Comparison of ENCODE assay signal across 14 mouse cellular contexts in genomic region chr10:87690831-87691230, GRCm38 (mm10).
DNase-seq lines count a peak whose midpoint lies in the region; ATAC-seq and TF ChIP-seq lines count a peak whose summit lies in the region.
"Had no signal": no experiment of that assay in that cellular context is flagged by ENCODE, and none has a peak within 500 bp of the region (broad histone marks: within the 10 kb centered on the region; RNA-seq: fewer than 3 reads in every experiment).

No protein-coding gene starts in this region.

- TF ChIP-seq POLR2A in testis, adult 2 months (IDR thresholded peaks at IDR 0.05; ENCODE audit: control insufficient read depth, low read depth, low read length): no peak

- H3K36me3 ChIP-seq in kidney, embryonic 16.5 days (ENCODE audit: insufficient read depth, low read length): no peaks in the 10 kb centered on the region
- no peaks in the 10 kb centered on the region for H3K36me3 ChIP-seq in testis, adult 2 months (ENCODE audit: control insufficient read depth, insufficient read depth, low read length)
- H3K36me3 ChIP-seq: embryonic facial prominence, embryonic 10.5 days; forebrain, embryonic 12.5 days had no signal

- ATAC-seq in kidney, embryonic 16.5 days (ENCODE audit: low FRiP score, low TSS enrichment): no peak

- TF ChIP-seq CTCF in gastrocnemius, adult 2 months (IDR thresholded peaks at IDR 0.05): peak; percentile 59
- TF ChIP-seq CTCF in testis, adult 2 months (IDR thresholded peaks at IDR 0.05; ENCODE audit: control insufficient read depth, insufficient read depth, insufficient replicate concordance, low read depth, low read length): peak; percentile 32; the same call in 1 of the 2 replicates

- no peak overlapping the region for H3K9ac ChIP-seq in kidney, embryonic 16.5 days (replicated peaks; ENCODE audit: low read length)
- H3K9ac ChIP-seq: forebrain, embryonic 12.5 days had no signal

- intact Hi-C loops in gastrocnemius, adult 2 months (cut with DNase I): no loop called here
- intact Hi-C loops in gastrocnemius, postnatal 36 days (cut with DNase I): no loop called here

- no peak overlapping the region for H3K27ac ChIP-seq in gastrocnemius, adult 2 months
- H3K27ac ChIP-seq in kidney, embryonic 16.5 days (ENCODE audit: low read length): no peak overlapping the region
- no peak overlapping the region for H3K27ac ChIP-seq in testis, adult 2 months (ENCODE audit: control insufficient read depth, insufficient read depth, low read depth, low read length)
- H3K27ac ChIP-seq: embryonic facial prominence, embryonic 10.5 days; forebrain, embryonic 12.5 days had no signal

- H3K9me3 ChIP-seq in kidney, embryonic 16.5 days (ENCODE audit: low read length): no peaks in the 10 kb centered on the region
- H3K9me3 ChIP-seq: embryonic facial prominence, embryonic 10.5 days; forebrain, embryonic 12.5 days had no signal

- no peak overlapping the region for H3K4me2 ChIP-seq in kidney, embryonic 16.5 days (replicated peaks; ENCODE audit: low read depth, low read length)
- H3K4me2 ChIP-seq: forebrain, embryonic 12.5 days had no signal

- no peaks in the 10 kb centered on the region for H3K4me1 ChIP-seq in kidney, embryonic 16.5 days (ENCODE audit: insufficient read depth, low read length)
- no peaks in the 10 kb centered on the region for H3K4me1 ChIP-seq in testis, adult 2 months (ENCODE audit: control insufficient read depth, insufficient read depth, low read length)
- H3K4me1 ChIP-seq: embryonic facial prominence, embryonic 10.5 days; forebrain, embryonic 12.5 days had no signal

- no peaks in the 10 kb centered on the region for H3K27me3 ChIP-seq in kidney, embryonic 16.5 days (ENCODE audit: insufficient read depth, low read length)
- no peaks in the 10 kb centered on the region for H3K27me3 ChIP-seq in testis, adult 2 months (ENCODE audit: control insufficient read depth, insufficient read depth, low read length)
- H3K27me3 ChIP-seq: forebrain, embryonic 12.5 days had no signal

- DNase-seq in gastrocnemius, adult 2 months: no peak
- no peak for DNase-seq in gastrocnemius, postnatal 36 days
- peak; percentile 17 for DNase-seq in kidney, postnatal 14 days
- no peak for DNase-seq in testis, postnatal 10 days (ENCODE audit: low spot score)
- no peak for DNase-seq in MN1 (ENCODE audit: low spot score)
- no peak for DNase-seq in urinary bladder, adult 2 months (ENCODE audit: low spot score)
- DNase-seq: cerebellum, adult 11 months; gastrocnemius, postnatal 14 days; left cerebral cortex, postnatal 4 days; thymus, adult 18-20 months had no signal

- no peak overlapping the region for H3K4me3 ChIP-seq in gastrocnemius, adult 2 months
- no peak overlapping the region for H3K4me3 ChIP-seq in kidney, embryonic 16.5 days (ENCODE audit: low read length)
- H3K4me3 ChIP-seq in testis, adult 2 months (ENCODE audit: control insufficient read depth, low read depth, low read length): no peak overlapping the region
- H3K4me3 ChIP-seq: embryonic facial prominence, embryonic 10.5 days; forebrain, embryonic 12.5 days had no signal
